Mouse (Mus musculus) neural tube, embryonic 13.5 days (tissue): Measurements from ENCODE around the gene C8g. TPM values are rescaled to one million over a fixed set of nuclear protein-coding genes. Genes with fewer than 3 reads are reported as not detected.

ENCODE experiments used
- ATAC-seq: fragments of 200-750 bp; cut with Nextera tagmentation; 2 replicates; pipeline ENCODE4 v1.8.0; 2017; ENCODE audit warnings: low read depth, mild to moderate bottlenecking, moderate TSS enrichment, moderate library complexity
- H3K27ac ChIP-seq: fragments of 300-500 bp; sonication (generic); replicated peaks from 2 replicates; pipeline ENCODE4 v1.5.1; 2015; ENCODE audit warnings: moderate library complexity, mild to moderate bottlenecking, inconsistent platforms
- H3K27me3 ChIP-seq: fragments of 300-500 bp; sonication (generic); 2 replicates; pipeline ENCODE4 v1.6.1; 2015; ENCODE audit warnings: mild to moderate bottlenecking, inconsistent platforms
- H3K36me3 ChIP-seq: fragments of 300-500 bp; sonication (generic); 2 replicates; pipeline ENCODE4 v1.6.1; 2015; ENCODE audit warnings: mild to moderate bottlenecking, inconsistent platforms
- H3K4me1 ChIP-seq: fragments of 300-500 bp; sonication (generic); replicated peaks from 2 replicates; pipeline ENCODE4 v1.6.1; 2015; ENCODE audit warnings: inconsistent platforms
- H3K4me2 ChIP-seq: fragments of 300-500 bp; sonication (generic); 2 replicates; pipeline ENCODE4 v1.6.1; 2015; ENCODE audit warnings: inconsistent platforms, mild to moderate bottlenecking, moderate library complexity
- H3K4me3 ChIP-seq: fragments of 300-500 bp; sonication (generic); 2 replicates; pipeline ENCODE4 v1.5.1; 2015; ENCODE audit warnings: mild to moderate bottlenecking, inconsistent platforms
- H3K9ac ChIP-seq: fragments of 300-500 bp; sonication (generic); 2 replicates; pipeline ENCODE4 v1.6.1; 2015; ENCODE audit warnings: moderate library complexity, mild to moderate bottlenecking, inconsistent platforms
- H3K9me3 ChIP-seq: fragments of 300-500 bp; sonication (generic); 2 replicates; pipeline ENCODE4 v1.6.1; 2016; ENCODE audit warnings: inconsistent platforms
- WGBS: fragments of 180-500 bp; shearing (Covaris S2); methylation state at CpG from one replicate; pipeline ENCODE4 v1.1.7; 2015; 5-methylcytosine and 5-hydroxymethylcytosine counted together
- polyA plus RNA-seq: library from polyadenylated mRNA; unstranded; fragments of >200 nt; fragmentation: Nextera tagmentation; extraction: Ambion mirVana; gene quantifications from 2 replicates; pipeline ENCODE4 v1.2.1, GENCODE M21; 2015

C8g gene
- polyA plus RNA-seq, 1 experiment from 2014 or later = 5.7 TPM

- 86% methylated on average over 8 of the region's 8 CpGs for WGBS
Observed at GRCm38 (mm10) chr2:25477541-25477940, 24.0 kb downstream of the C8g start.

GRCm38 (mm10) chr2:25472550-25472949 lies 29.0 kb downstream of the C8g start:
- no peaks in the 10 kb centered on the region for H3K36me3 ChIP-seq
- ATAC-seq = no peak
- H3K9me3 ChIP-seq = no peaks in the 10 kb centered on the region
- 88% methylated on average over 2 of the region's 2 CpGs for WGBS
- no peak overlapping the region for H3K4me3 ChIP-seq
- H3K4me1 ChIP-seq = peaks cover 16% of the 10 kb centered on the region
- no peak overlapping the region for H3K4me2 ChIP-seq
- no peaks in the 10 kb centered on the region for H3K27me3 ChIP-seq
- H3K9ac ChIP-seq = no peak overlapping the region
- no peak overlapping the region for H3K27ac ChIP-seq

More at GRCm38 (mm10) chr2:25477541-25477940, 24.0 kb downstream of the C8g start:
- Histone ChIP-seq H3K4me3 (no peak overlapping the region), H3K4me2 (no peak overlapping the region), H3K36me3 (no peaks in the 10 kb centered on the region), H3K4me1 (no peaks in the 10 kb centered on the region), H3K27me3 (no peaks in the 10 kb centered on the region), H3K9me3 (no peaks in the 10 kb centered on the region), H3K9ac (no peak overlapping the region), H3K27ac (no peak overlapping the region)
- ATAC-seq = no peak

- Histone ChIP-seq H3K4me1 (peaks cover 16% of the 10 kb centered on the region), H3K36me3 (no peaks in the 10 kb centered on the region), H3K4me3 (no peak within 1 kb of the TSS), H3K4me2 (no peak within 1 kb of the TSS), H3K9ac (no peak within 1 kb of the TSS), H3K9me3 (no peaks in the 10 kb centered on the region), H3K27me3 (no peaks in the 10 kb centered on the region), H3K27ac (peak within 1 kb of the TSS; percentile 74)
- 67% methylated on average over 6 of the region's 6 CpGs for WGBS
- no peak; the same call in 1 of the 2 replicates for ATAC-seq
Observed at GRCm38 (mm10) chr2:25469969-25470368, 31.6 kb downstream of the C8g start, which contains the start of gene Ptgds. Gene Ptgds (minus strand): TSS chr2:25470046.

- H3K27ac ChIP-seq = peak overlapping the region; percentile 74
Observed at GRCm38 (mm10) chr2:25468962-25469915, 32.3 kb downstream of the C8g start.

GRCm38 (mm10) chr2:25467606-25468303 lies 33.8 kb downstream of the C8g start:
- Histone ChIP-seq H3K36me3 (no peaks in the 10 kb centered on the region), H3K4me2 (no peak overlapping the region), H3K27ac (no peak overlapping the region), H3K9me3 (no peaks in the 10 kb centered on the region), H3K9ac (no peak overlapping the region), H3K4me1 (peaks cover 16% of the 10 kb centered on the region), H3K4me3 (no peak overlapping the region), H3K27me3 (no peaks in the 10 kb centered on the region)
- no peak for ATAC-seq
- WGBS = 83% methylated on average over 14 of the region's 14 CpGs

More at GRCm38 (mm10) chr2:25468962-25469915, 32.3 kb downstream of the C8g start:
- 65% methylated on average over 10 of the region's 10 CpGs for WGBS
- H3K4me3 ChIP-seq = no peak overlapping the region
- peak; percentile 68 for ATAC-seq
- H3K4me1 ChIP-seq = peaks cover 16% of the 10 kb centered on the region
- no peak overlapping the region for H3K4me2 ChIP-seq
- H3K27me3 ChIP-seq = no peaks in the 10 kb centered on the region
- no peaks in the 10 kb centered on the region for H3K36me3 ChIP-seq
- H3K9ac ChIP-seq = no peak overlapping the region
- no peaks in the 10 kb centered on the region for H3K9me3 ChIP-seq

- H3K9ac ChIP-seq = no peak overlapping the region
- no peak overlapping the region for H3K4me3 ChIP-seq
- no peak for ATAC-seq
- peaks cover 26% of the 10 kb centered on the region for H3K4me1 ChIP-seq
- no peak overlapping the region for H3K4me2 ChIP-seq
- WGBS = 58% methylated on average over 10 of the region's 10 CpGs
- H3K36me3 ChIP-seq = no peaks in the 10 kb centered on the region
- no peaks in the 10 kb centered on the region for H3K9me3 ChIP-seq
- H3K27ac ChIP-seq = no peak overlapping the region
- H3K27me3 ChIP-seq = no peaks in the 10 kb centered on the region
Observed at GRCm38 (mm10) chr2:25465816-25466635, 35.5 kb downstream of the C8g start.

- H3K27ac ChIP-seq = no peak overlapping the region
- 94% methylated on average over 2 of the region's 2 CpGs for WGBS
- H3K4me2 ChIP-seq = no peak overlapping the region
- H3K9ac ChIP-seq = no peak overlapping the region
- H3K27me3 ChIP-seq = no peaks in the 10 kb centered on the region
- H3K36me3 ChIP-seq = no peaks in the 10 kb centered on the region
- no peak for ATAC-seq
- no peaks in the 10 kb centered on the region for H3K9me3 ChIP-seq
- H3K4me3 ChIP-seq = no peak overlapping the region
- H3K4me1 ChIP-seq = peaks cover 28% of the 10 kb centered on the region
Observed at GRCm38 (mm10) chr2:25465256-25465655, 36.3 kb downstream of the C8g start.

- no peak for ATAC-seq
- 87% methylated on average over 3 of the region's 3 CpGs for WGBS
Observed at GRCm38 (mm10) chr2:25463630-25464029, 37.9 kb downstream of the C8g start.

GRCm38 (mm10) chr2:25461407-25461806 lies 40.1 kb downstream of the C8g start:
- Histone ChIP-seq H3K4me3 (peak overlapping the region; percentile 77), H3K27me3 (no peaks in the 10 kb centered on the region), H3K9me3 (no peaks in the 10 kb centered on the region), H3K36me3 (peaks cover 21% of the 10 kb centered on the region), H3K4me1 (peaks cover 31% of the 10 kb centered on the region), H3K9ac (peak overlapping the region; percentile 87), H3K27ac (peak overlapping the region; percentile 96), H3K4me2 (peak overlapping the region; percentile 89)
- 34% methylated on average over 3 of the region's 3 CpGs for WGBS
- peak; percentile 10; the same call in 1 of the 2 replicates for ATAC-seq

More at GRCm38 (mm10) chr2:25463630-25464029, 37.9 kb downstream of the C8g start:
- H3K27me3 ChIP-seq = no peaks in the 10 kb centered on the region
- H3K4me3 ChIP-seq = no peak overlapping the region
- peaks cover 31% of the 10 kb centered on the region for H3K4me1 ChIP-seq
- H3K4me2 ChIP-seq = no peak overlapping the region
- peaks cover 8% of the 10 kb centered on the region for H3K36me3 ChIP-seq
- no peak overlapping the region for H3K9ac ChIP-seq
- no peaks in the 10 kb centered on the region for H3K9me3 ChIP-seq
- H3K27ac ChIP-seq = no peak overlapping the region

GRCm38 (mm10) chr2:25460551-25461309 lies 40.8 kb downstream of the C8g start, which contains the start of gene Paxx:
Gene Paxx (minus strand): TSS chr2:25461094.
- H3K27me3 ChIP-seq = no peaks in the 10 kb centered on the region
- peak within 1 kb of the TSS; percentile 87 for H3K9ac ChIP-seq
- H3K4me2 ChIP-seq = peak within 1 kb of the TSS; percentile 89
- WGBS = under 1% methylated on average over 48 of the region's 48 CpGs
- H3K36me3 ChIP-seq = peaks cover 21% of the 10 kb centered on the region
- H3K9me3 ChIP-seq = no peaks in the 10 kb centered on the region
- H3K4me1 ChIP-seq = peaks cover 31% of the 10 kb centered on the region
- ATAC-seq = peak; percentile 92
- peak within 1 kb of the TSS; percentile 77 for H3K4me3 ChIP-seq
- H3K27ac ChIP-seq = peak within 1 kb of the TSS; percentile 96

- H3K4me1 ChIP-seq = peaks cover 31% of the 10 kb centered on the region
- H3K9ac ChIP-seq = peak overlapping the region; percentile 87
- H3K27me3 ChIP-seq = no peaks in the 10 kb centered on the region
- peak overlapping the region; percentile 96 for H3K27ac ChIP-seq
- peak overlapping the region; percentile 89 for H3K4me2 ChIP-seq
- WGBS = 37% methylated on average over 5 of the region's 5 CpGs
- ATAC-seq = peak; percentile 28; the same call in 1 of the 2 replicates
- H3K4me3 ChIP-seq = peak overlapping the region; percentile 77
- no peaks in the 10 kb centered on the region for H3K9me3 ChIP-seq
- H3K36me3 ChIP-seq = peaks cover 21% of the 10 kb centered on the region
Observed at GRCm38 (mm10) chr2:25460135-25460534, 41.4 kb downstream of the C8g start.
